Mouse (Mus musculus) heart, postnatal 25 days (tissue): ENCODE results near the gene Pgghg. TPM values are rescaled to one million over a fixed set of nuclear protein-coding genes. Genes with fewer than 3 reads are reported as not detected.

Experiments
- DNase-seq: peaks from one replicate; pipeline ENCODE4 v3.0.0; 2022; ENCODE audit warnings: low spot score
- intact Hi-C: fragments of 180-260 bp; cut with DNase I; formaldehyde crosslinking; loops from one replicate; pipeline ENCODE4 v1.15.1; 2025
- total RNA-seq, 2 experiments: library from RNA; stranded (reverse); gene quantifications; 2 replicates each; pipeline ENCODE4 v1.2.3; 2021

Pgghg gene
- total RNA-seq, 2 experiments from 2014 or later = 4.6 to 5.2 TPM

GRCm38 (mm10) chr7:140921225-140921975 lies 19.8 kb upstream of the Pgghg start:
- intact Hi-C loops = no loop called here
- DNase-seq = no peak

GRCm38 (mm10) chr7:140922398-140923069 lies 18.7 kb upstream of the Pgghg start:
- no peak for DNase-seq
- intact Hi-C loops = no loop called here

- intact Hi-C loops = no loop called here
- no peak for DNase-seq
Measured at GRCm38 (mm10) chr7:140923070-140923775, 18.0 kb upstream of the Pgghg start.

- intact Hi-C loops = no loop called here
- no peak for DNase-seq
Measured at GRCm38 (mm10) chr7:140927181-140927580, 14.0 kb upstream of the Pgghg start.

GRCm38 (mm10) chr7:140938436-140938835 lies 2.8 kb upstream of the Pgghg start:
- intact Hi-C loops = no loop called here

GRCm38 (mm10) chr7:140938896-140939295 lies 2.3 kb upstream of the Pgghg start:
- no peak for DNase-seq
- intact Hi-C loops = no loop called here

More at GRCm38 (mm10) chr7:140938436-140938835, 2.8 kb upstream of the Pgghg start:
- no peak for DNase-seq

GRCm38 (mm10) chr7:140939669-140940171 lies 1.5 kb upstream of the Pgghg start:
- no peak for DNase-seq
- intact Hi-C loops = no loop called here

- no peak for DNase-seq
- intact Hi-C loops = no loop called here
Measured at GRCm38 (mm10) chr7:140942341-140942740, 1.1 kb downstream of the Pgghg start.

- DNase-seq = no peak
Measured at GRCm38 (mm10) chr7:140942811-140943210, 1.6 kb downstream of the Pgghg start.

GRCm38 (mm10) chr7:140943356-140943755 lies 2.2 kb downstream of the Pgghg start:
- DNase-seq = no peak

More at GRCm38 (mm10) chr7:140942811-140943210, 1.6 kb downstream of the Pgghg start:
- intact Hi-C loops = no loop called here

GRCm38 (mm10) chr7:140944236-140944635 lies 3.0 kb downstream of the Pgghg start:
- DNase-seq = no peak
- intact Hi-C loops = no loop called here

More at GRCm38 (mm10) chr7:140943356-140943755, 2.2 kb downstream of the Pgghg start:
- intact Hi-C loops = no loop called here

GRCm38 (mm10) chr7:140945247-140945646 lies 4.1 kb downstream of the Pgghg start:
- no peak for DNase-seq
- intact Hi-C loops = no loop called here

- intact Hi-C loops = no loop called here
- no peak for DNase-seq
Measured at GRCm38 (mm10) chr7:140946311-140946710, 5.1 kb downstream of the Pgghg start.

- intact Hi-C loops = no loop called here
- no peak for DNase-seq
Measured at GRCm38 (mm10) chr7:140946980-140947379, 5.8 kb downstream of the Pgghg start.

GRCm38 (mm10) chr7:140948161-140948560 lies 7.0 kb downstream of the Pgghg start:
- no peak for DNase-seq
- intact Hi-C loops = no loop called here

- DNase-seq = no peak
- intact Hi-C loops = no loop called here
Measured at GRCm38 (mm10) chr7:140949255-140949654, 8.1 kb downstream of the Pgghg start.

- DNase-seq = no peak
- intact Hi-C loops = no loop called here
Measured at GRCm38 (mm10) chr7:140949824-140950530, 8.8 kb downstream of the Pgghg start, which contains the start of gene Ifitm5. TSS of gene Ifitm5 (minus strand) at chr7:140950291.

- intact Hi-C loops = no loop called here
- DNase-seq = no peak
Measured at GRCm38 (mm10) chr7:140951051-140951450, 9.9 kb downstream of the Pgghg start.

GRCm38 (mm10) chr7:140951765-140952164 lies 10.6 kb downstream of the Pgghg start:
- DNase-seq = no peak
- intact Hi-C loops = no loop called here

- intact Hi-C loops = no loop called here
- DNase-seq = no peak
Measured at GRCm38 (mm10) chr7:140952441-140952840, 11.2 kb downstream of the Pgghg start.
